Mouse (Mus musculus) heart, embryonic 11.5 days (tissue): ENCODE data around the gene 9430097D07Rik. TPM values are rescaled to one million over a fixed set of nuclear protein-coding genes. Genes with fewer than 3 reads are reported as not detected.

Source experiments
- ATAC-seq: fragments of 200-750 bp; cut with Nextera tagmentation; replicated peaks from 2 replicates; pipeline ENCODE4 v1.8.0; 2017; ENCODE audit warnings: moderate library complexity; ENCODE audit not compliant: insufficient number of reproducible peaks, low FRiP score, low TSS enrichment
- H3K27ac ChIP-seq: fragments of 300-500 bp; sonication (generic); 2 replicates; pipeline ENCODE4 v1.5.1; 2014; ENCODE audit warnings: mild to moderate bottlenecking, low read depth, low read length
- H3K27me3 ChIP-seq: fragments of 300-500 bp; sonication (generic); 2 replicates; pipeline ENCODE4 v1.6.1; 2014; ENCODE audit warnings: mild to moderate bottlenecking, low read length, mixed read lengths; ENCODE audit not compliant: control insufficient read depth, insufficient read depth
- H3K36me3 ChIP-seq: fragments of 300-500 bp; sonication (generic); 2 replicates; pipeline ENCODE4 v1.6.1; 2014; ENCODE audit warnings: mild to moderate bottlenecking, low read length, moderate library complexity, mixed read lengths; ENCODE audit not compliant: control insufficient read depth, insufficient read depth
- H3K4me1 ChIP-seq: fragments of 300-500 bp; sonication (generic); 2 replicates; pipeline ENCODE4 v1.6.1; 2014; ENCODE audit warnings: low read length; ENCODE audit not compliant: control insufficient read depth, insufficient read depth
- H3K4me2 ChIP-seq: fragments of 300-500 bp; sonication (generic); 2 replicates; pipeline ENCODE4 v1.6.1; 2014; ENCODE audit warnings: mild to moderate bottlenecking, moderate library complexity
- H3K4me3 ChIP-seq: fragments of 300-500 bp; sonication (generic); 2 replicates; pipeline ENCODE4 v1.5.1; 2014; ENCODE audit warnings: low read depth, low read length
- H3K9ac ChIP-seq: fragments of 300-500 bp; sonication (generic); 2 replicates; pipeline ENCODE4 v1.6.1; 2014; ENCODE audit warnings: mild to moderate bottlenecking, low read depth, low read length, moderate library complexity
- H3K9me3 ChIP-seq: fragments of 300-500 bp; sonication (generic); replicated peaks from 2 replicates; pipeline ENCODE4 v1.6.1; 2016; ENCODE audit warnings: low read length; ENCODE audit not compliant: control insufficient read depth
- WGBS: fragments of 180-500 bp; shearing (Covaris S2); extraction: QIAGEN DNeasy Blood & Tissue Kit; methylation state at CpG from one replicate; pipeline ENCODE4 v1.1.7; 2014; ENCODE audit not compliant: insufficient replicate concordance; 5-methylcytosine and 5-hydroxymethylcytosine counted together
- polyA plus RNA-seq: library from polyadenylated mRNA; unstranded; fragments of >200 nt; fragmentation: Nextera tagmentation; extraction: Ambion mirVana; gene quantifications from 2 replicates; pipeline ENCODE4 v1.2.1, GENCODE M21; 2014

9430097D07Rik gene
- polyA plus RNA-seq, 1 experiment from 2014 or later, result 0.17 TPM

GRCm38 (mm10) chr2:32610610-32611229, 35.2 kb upstream of the 9430097D07Rik start:
- Histone ChIP-seq H3K9me3 (no peaks in the 10 kb centered on the region), H3K9ac (no peak overlapping the region), H3K27ac (no peak overlapping the region), H3K4me2 (peak overlapping the region; percentile 59), H3K36me3 (peaks cover 11% of the 10 kb centered on the region), H3K4me1 (peaks cover 31% of the 10 kb centered on the region), H3K27me3 (no peaks in the 10 kb centered on the region), H3K4me3 (peak overlapping the region; percentile 36)
- ATAC-seq, result no peak
- WGBS, result 11% methylated on average over 23 of the region's 23 CpGs

- Histone ChIP-seq H3K9me3 (no peaks in the 10 kb centered on the region), H3K27me3 (no peaks in the 10 kb centered on the region), H3K27ac (peak overlapping the region; percentile 87), H3K4me1 (peaks cover 31% of the 10 kb centered on the region), H3K4me2 (peak overlapping the region; percentile 95), H3K4me3 (peak overlapping the region; percentile 88), H3K36me3 (0 out of 2 replicates have a peak, but pooled peaks cover 6% of the 10 kb centered on the region), H3K9ac (peak overlapping the region; percentile 52)
- WGBS, result 34% methylated on average over 18 of the region's 18 CpGs
- peak; percentile 60 for ATAC-seq
Measured at GRCm38 (mm10) chr2:32608778-32609435, 33.4 kb upstream of the 9430097D07Rik start.

- no peaks in the 10 kb centered on the region for H3K9me3 ChIP-seq
- peak overlapping the region; percentile 88 for H3K4me3 ChIP-seq
- H3K36me3 ChIP-seq, result 0 out of 2 replicates have a peak, but pooled peaks cover 6% of the 10 kb centered on the region
- H3K27ac ChIP-seq, result peak overlapping the region; percentile 87
- WGBS, result 3% methylated on average over 25 of the region's 25 CpGs
- no peaks in the 10 kb centered on the region for H3K27me3 ChIP-seq
- H3K4me2 ChIP-seq, result peak overlapping the region; percentile 95
- peaks cover 31% of the 10 kb centered on the region for H3K4me1 ChIP-seq
- H3K9ac ChIP-seq, result peak overlapping the region; percentile 52
- ATAC-seq, result peak; percentile 75
Measured at GRCm38 (mm10) chr2:32608141-32608777, 32.8 kb upstream of the 9430097D07Rik start.

- Histone ChIP-seq H3K4me2 (peak overlapping the region; percentile 95), H3K27me3 (no peaks in the 10 kb centered on the region), H3K4me1 (peaks cover 31% of the 10 kb centered on the region), H3K27ac (peak overlapping the region; percentile 87), H3K9ac (peak overlapping the region; percentile 83), H3K4me3 (peak overlapping the region; percentile 88), H3K36me3 (0 out of 2 replicates have a peak, but pooled peaks cover 2% of the 10 kb centered on the region), H3K9me3 (no peaks in the 10 kb centered on the region)
- ATAC-seq, result no peak; the same call in 1 of the 2 replicates
- WGBS, result 5% methylated on average over 34 of the region's 34 CpGs
Measured at GRCm38 (mm10) chr2:32607262-32607947, 31.9 kb upstream of the 9430097D07Rik start.

- H3K36me3 ChIP-seq, result no peaks in the 10 kb centered on the region
- H3K27ac ChIP-seq, result peak overlapping the region; percentile 87
- peak; percentile 68 for ATAC-seq
- peaks cover 36% of the 10 kb centered on the region for H3K4me1 ChIP-seq
- H3K9me3 ChIP-seq, result no peaks in the 10 kb centered on the region
- H3K27me3 ChIP-seq, result no peaks in the 10 kb centered on the region
- peak overlapping the region; percentile 95 for H3K4me2 ChIP-seq
- peak overlapping the region; percentile 88 for H3K4me3 ChIP-seq
- 11% methylated on average over 52 of the region's 55 CpGs for WGBS
- peak overlapping the region; percentile 83 for H3K9ac ChIP-seq
Measured at GRCm38 (mm10) chr2:32606161-32607142, 31.0 kb upstream of the 9430097D07Rik start.

- Histone ChIP-seq H3K9ac (no peak overlapping the region), H3K27ac (no peak overlapping the region), H3K9me3 (no peaks in the 10 kb centered on the region), H3K27me3 (no peaks in the 10 kb centered on the region), H3K36me3 (no peaks in the 10 kb centered on the region), H3K4me2 (no peak overlapping the region), H3K4me1 (peaks cover 26% of the 10 kb centered on the region), H3K4me3 (no peak overlapping the region)
- WGBS, result 28% methylated on average over 10 of the region's 10 CpGs
- ATAC-seq, result no peak
Measured at GRCm38 (mm10) chr2:32604631-32605030, 29.1 kb upstream of the 9430097D07Rik start.

GRCm38 (mm10) chr2:32602600-32603054, 27.1 kb upstream of the 9430097D07Rik start:
- Histone ChIP-seq H3K27ac (peak overlapping the region; percentile 54), H3K9me3 (no peaks in the 10 kb centered on the region), H3K9ac (peak overlapping the region; percentile 58), H3K27me3 (no peaks in the 10 kb centered on the region), H3K36me3 (peaks cover 2% of the 10 kb centered on the region; the same call in 1 of the 2 replicates), H3K4me3 (peak overlapping the region; percentile 36), H3K4me2 (peak overlapping the region; percentile 61), H3K4me1 (peaks cover 10% of the 10 kb centered on the region; the same call in 1 of the 2 replicates)
- 1% methylated on average over 11 of the region's 11 CpGs for WGBS
- no peak for ATAC-seq
